Mouse (Mus musculus) E14TG2a.4 (cell line): ENCODE data around the gene Cttnbp2nl.

Experiments used
- CTCF ChIP-seq: conservative IDR thresholded peaks from 2 replicates; pipeline ENCODE4 v1.5.1; 2014; ENCODE audit warnings: low read length
- NANOG ChIP-seq: IDR thresholded peaks from 2 replicates; pipeline ENCODE4 v1.6.1; 2014; ENCODE audit warnings: borderline replicate concordance, low read length, mixed read lengths
- POU5F1 ChIP-seq: IDR thresholded peaks from 2 replicates; pipeline ENCODE4 v1.6.1; 2014; ENCODE audit warnings: low read length, borderline replicate concordance

DNA sequence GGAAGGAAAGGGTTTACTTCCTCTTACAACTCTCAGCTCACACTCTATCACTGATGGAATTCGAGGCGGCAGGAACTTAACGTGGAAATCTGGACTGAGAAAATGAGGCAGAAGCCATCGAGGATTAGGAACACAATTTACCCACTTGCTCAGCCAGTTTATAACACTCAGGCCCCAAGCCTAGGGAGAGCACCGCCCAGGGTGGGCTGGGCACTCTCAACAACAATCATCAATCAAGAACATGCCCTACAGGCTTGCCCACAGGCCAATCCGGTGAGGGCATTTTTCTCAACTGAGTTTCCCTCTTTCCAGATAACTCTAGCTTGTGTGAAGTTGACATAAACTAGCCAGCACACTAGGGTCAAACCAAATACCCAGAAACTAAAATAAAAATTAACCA, 3.1 kb downstream of the Cttnbp2nl start:
- TF ChIP-seq CTCF: no peak
- TF ChIP-seq POU5F1: no peak
- no peak for TF ChIP-seq NANOG
